ENCODE assay signal across 7 mouse cellular contexts in the genomic region with DNA sequence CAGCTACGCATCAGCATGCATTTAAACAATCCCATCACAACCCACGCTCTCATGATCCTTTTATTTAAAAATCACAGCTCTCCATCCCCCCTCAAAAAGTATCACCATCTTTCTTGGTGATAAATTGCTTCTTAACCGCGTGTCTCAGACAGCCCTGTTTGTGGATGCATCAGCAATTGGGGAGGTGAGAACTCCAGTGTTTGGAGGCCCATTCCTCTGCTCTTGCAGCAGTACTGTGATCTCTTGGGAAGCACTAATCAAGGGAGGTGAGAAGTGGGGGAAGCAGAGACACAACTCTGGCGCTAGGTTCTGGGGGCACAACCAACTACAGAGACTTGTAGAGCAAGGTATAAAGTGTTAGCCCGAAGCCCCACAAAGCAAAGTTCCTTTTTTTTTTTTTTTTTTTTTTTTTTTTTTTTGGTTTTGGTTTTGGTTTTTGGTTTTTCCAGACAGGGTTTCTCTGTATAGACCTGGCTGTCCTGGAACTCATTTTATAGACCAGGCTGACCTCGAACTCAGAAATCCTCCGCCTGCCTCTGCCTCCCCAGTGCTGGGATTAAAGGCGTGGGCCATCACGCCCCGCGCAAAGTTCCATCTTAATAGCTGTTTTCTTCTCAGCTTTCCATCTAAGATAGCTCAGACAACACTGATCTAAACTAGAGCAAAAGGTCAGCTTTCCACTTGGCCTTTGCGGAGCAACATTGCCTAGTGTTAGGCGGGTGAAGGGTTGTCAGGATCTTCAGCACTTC. TPM values are rescaled to one million over a fixed set of nuclear protein-coding genes. Genes with fewer than 3 reads are reported as not detected.
DNase-seq lines count a peak whose midpoint lies in the region; ATAC-seq and TF ChIP-seq lines count a peak whose summit lies in the region.

No protein-coding gene starts in this region.

- 0 out of 2 replicates have a peak, but pooled peaks cover 1% of the 10 kb centered on the region for H3K27me3 ChIP-seq in spleen, adult 2 months (ENCODE audit: control insufficient read depth, insufficient read depth, low read length)
- peaks cover 45% of the 10 kb centered on the region for H3K27me3 ChIP-seq in forebrain, embryonic 10.5 days (ENCODE audit: poor library complexity, severe bottlenecking)
- no peaks in the 10 kb centered on the region for H3K27me3 ChIP-seq in limb, embryonic 15.5 days
- no peaks in the 10 kb centered on the region for H3K27me3 ChIP-seq in stomach, postnatal 0 days (ENCODE audit: control insufficient read depth, insufficient read depth, low read length)

- TF ChIP-seq EP300 in stomach, postnatal 0 days (optimal IDR thresholded peaks at IDR 0.05): no peak

- H3K4me2 ChIP-seq in limb, embryonic 15.5 days: peak overlapping the region; percentile 67
- H3K4me2 ChIP-seq in stomach, postnatal 0 days (replicated peaks; ENCODE audit: low read depth): peak overlapping the region; percentile 55

- no peaks in the 10 kb centered on the region for H3K9me3 ChIP-seq in forebrain, embryonic 10.5 days
- no peaks in the 10 kb centered on the region for H3K9me3 ChIP-seq in limb, embryonic 15.5 days
- no peaks in the 10 kb centered on the region for H3K9me3 ChIP-seq in stomach, postnatal 0 days (ENCODE audit: control insufficient read depth, low read length)

- no peak for TF ChIP-seq CTCF in spleen, adult 2 months (IDR thresholded peaks at IDR 0.05; ENCODE audit: extremely low read depth, insufficient read depth, insufficient read length, insufficient replicate concordance)
- no peak for TF ChIP-seq CTCF in stomach, postnatal 0 days (IDR thresholded peaks at IDR 0.05; ENCODE audit: low read depth)

- H3K4me1 ChIP-seq in spleen, adult 2 months (ENCODE audit: control insufficient read depth, insufficient read depth, insufficient read length): peaks cover 25% of the 10 kb centered on the region
- H3K4me1 ChIP-seq in forebrain, embryonic 10.5 days: peaks cover 100% of the 10 kb centered on the region
- H3K4me1 ChIP-seq in limb, embryonic 15.5 days: peaks cover 73% of the 10 kb centered on the region
- peaks cover 21% of the 10 kb centered on the region for H3K4me1 ChIP-seq in stomach, postnatal 0 days (replicated peaks; ENCODE audit: control insufficient read depth, insufficient read depth)

- ATAC-seq in limb, embryonic 15.5 days (ENCODE audit: insufficient number of reproducible peaks, low FRiP score, low TSS enrichment, low read depth): no peak
- ATAC-seq in stomach, postnatal 0 days (ENCODE audit: low FRiP score, low TSS enrichment): no peak

- no peaks in the 10 kb centered on the region for H3K36me3 ChIP-seq in spleen, adult 2 months (ENCODE audit: control insufficient read depth, insufficient read depth, low read length)
- peaks cover under 1% of the 10 kb centered on the region; the same call in 1 of the 2 replicates for H3K36me3 ChIP-seq in forebrain, embryonic 10.5 days (replicated peaks)
- no peaks in the 10 kb centered on the region for H3K36me3 ChIP-seq in limb, embryonic 15.5 days
- no peaks in the 10 kb centered on the region for H3K36me3 ChIP-seq in stomach, postnatal 0 days (ENCODE audit: control insufficient read depth, insufficient read depth, low read length)

- peak overlapping the region; percentile 97 for H3K27ac ChIP-seq in spleen, adult 2 months (ENCODE audit: insufficient read depth, low read length)
- H3K27ac ChIP-seq in forebrain, embryonic 10.5 days: peak overlapping the region; percentile 98
- H3K27ac ChIP-seq in limb, embryonic 15.5 days: peak overlapping the region; percentile 96
- H3K27ac ChIP-seq in stomach, postnatal 0 days (replicated peaks): peak overlapping the region; percentile 99

- no peak for DNase-seq in spleen, adult 2 months (ENCODE audit: low read depth in 1 of 2, low spot score in 2 of 2)
- no peak for DNase-seq in spleen, postnatal 10 days (ENCODE audit: low spot score in 2 of 2)
- DNase-seq in forebrain, embryonic 10.5 days (ENCODE audit: extremely low spot score, low spot score): no peak
- DNase-seq in stomach, postnatal 0 days (ENCODE audit: low spot score): no peak
- no peak for DNase-seq in adrenal gland, postnatal 10 days
- DNase-seq in kidney, adult 18-20 months: no peak

- 31% methylated on average over 14 of the region's 14 CpGs for WGBS in spleen, adult 2 months
- WGBS in forebrain, embryonic 10.5 days: 30% methylated on average over 14 of the region's 14 CpGs
- 42% methylated on average over 14 of the region's 14 CpGs for WGBS in limb, embryonic 15.5 days
- WGBS in stomach, postnatal 0 days: 43% methylated on average over 14 of the region's 14 CpGs

- H3K9ac ChIP-seq in limb, embryonic 15.5 days: no peak overlapping the region; the same call in 1 of the 2 replicates
- H3K9ac ChIP-seq in stomach, postnatal 0 days (ENCODE audit: low read length): peak overlapping the region; percentile 69

- H3K4me3 ChIP-seq in spleen, adult 2 months (ENCODE audit: extremely low read depth, insufficient read depth, insufficient read length): peak overlapping the region; percentile 53
- H3K4me3 ChIP-seq in forebrain, embryonic 10.5 days: peak overlapping the region; percentile 46
- peak overlapping the region; percentile 32 for H3K4me3 ChIP-seq in limb, embryonic 15.5 days
- peak overlapping the region; percentile 24 for H3K4me3 ChIP-seq in stomach, postnatal 0 days (ENCODE audit: low read depth, low read length)

- TF ChIP-seq POLR2A in spleen, adult 2 months (IDR thresholded peaks at IDR 0.05; ENCODE audit: low read depth, low read length): no peak

RNA-seq across cellular contexts. Expression of gene Irf2bpl, which starts 3.0 kb away (rescaled TPM):
- 33.2 and 50.3 TPM in 2 replicates for polyA plus RNA-seq in spleen, adult 2 months (2012; rRNA removed)
- 20.5 and 22.6 TPM in 2 replicates for polyA plus RNA-seq in forebrain, embryonic 10.5 days (2016; fragmentation: Nextera tagmentation; extraction: Ambion mirVana)
- polyA plus RNA-seq in limb, embryonic 15.5 days (2015; fragmentation: Nextera tagmentation; extraction: Ambion mirVana): 36.0 and 38.5 TPM in 2 replicates
- 19.1 and 19.8 TPM in 2 replicates for polyA plus RNA-seq in stomach, postnatal 0 days (2015; fragmentation: Nextera tagmentation; extraction: Ambion mirVana)
- total RNA-seq in adrenal gland, postnatal 10 days (2021): 10 to 100 TPM; 39.7 to 53.2 TPM

RNA-seq across cellular contexts. Expression of gene Cipc, which starts 59.3 kb away (rescaled TPM):
- polyA plus RNA-seq in spleen, adult 2 months (2012; rRNA removed): 24.2 and 31.1 TPM in 2 replicates
- 39.1 and 40.4 TPM in 2 replicates for polyA plus RNA-seq in forebrain, embryonic 10.5 days (2016; fragmentation: Nextera tagmentation; extraction: Ambion mirVana)
- 22.0 and 23.3 TPM in 2 replicates for polyA plus RNA-seq in limb, embryonic 15.5 days (2015; fragmentation: Nextera tagmentation; extraction: Ambion mirVana)
- polyA plus RNA-seq in stomach, postnatal 0 days (2015; fragmentation: Nextera tagmentation; extraction: Ambion mirVana): 10.1 and 10.8 TPM in 2 replicates
- 10 to 100 TPM; 21.0 to 23.7 TPM for total RNA-seq in adrenal gland, postnatal 10 days (2021)
